Mouse (Mus musculus): Measurements from ENCODE around the gene Cntn6.

The Cntn6 gene

GRCm38 (mm10) chr6:104758125-104758524 lies 265.5 kb downstream of the Cntn6 start:
- in situ Hi-C loops (cut with MboI, MseI), result no loop called here

- in situ Hi-C loops (cut with MboI, MseI), result no loop called here
Measured at GRCm38 (mm10) chr6:104761226-104761625, 268.6 kb downstream of the Cntn6 start.

GRCm38 (mm10) chr6:104783891-104784290 lies 291.3 kb downstream of the Cntn6 start:
- in situ Hi-C loops (cut with MboI, MseI), result no loop called here

- in situ Hi-C loops (cut with MboI, MseI), result no loop called here
Measured at GRCm38 (mm10) chr6:104787502-104787901, 294.9 kb downstream of the Cntn6 start.

- in situ Hi-C loops (cut with MboI, MseI), result no loop called here
Measured at GRCm38 (mm10) chr6:104808526-104808925, 315.9 kb downstream of the Cntn6 start.

- in situ Hi-C loops (cut with MboI, MseI), result no loop called here
Measured at GRCm38 (mm10) chr6:104815610-104816009, 323.0 kb downstream of the Cntn6 start.

GRCm38 (mm10) chr6:104879711-104880110 lies 387.1 kb downstream of the Cntn6 start:
- in situ Hi-C loops (cut with MboI, MseI), result no loop called here

- in situ Hi-C loops (cut with MboI, MseI), result no loop called here
Measured at GRCm38 (mm10) chr6:104884021-104884420, 391.4 kb downstream of the Cntn6 start.

- in situ Hi-C loops (cut with MboI, MseI), result no loop called here
Measured at GRCm38 (mm10) chr6:104885829-104886228, 393.2 kb downstream of the Cntn6 start.

- in situ Hi-C loops (cut with MboI, MseI), result no loop called here
Measured at GRCm38 (mm10) chr6:104891071-104891470, 398.5 kb downstream of the Cntn6 start.

All from regulatory T cell (primary cell).